Mouse (Mus musculus) frontal cortex, postnatal 25 days (tissue): ENCODE measurements around the gene Abce1.
"Not testable (repeated sequence)": the region's sequence is repeated elsewhere in the genome, so short reads cannot be mapped to it uniquely, and the experiment has no call there.

Experiments used
- DNase-seq, 2 experiments: peaks; one replicate each; pipeline ENCODE4 v3.0.0; 2022; ENCODE audit warnings: low spot score in 2 of 2

Abce1 gene

DNA sequence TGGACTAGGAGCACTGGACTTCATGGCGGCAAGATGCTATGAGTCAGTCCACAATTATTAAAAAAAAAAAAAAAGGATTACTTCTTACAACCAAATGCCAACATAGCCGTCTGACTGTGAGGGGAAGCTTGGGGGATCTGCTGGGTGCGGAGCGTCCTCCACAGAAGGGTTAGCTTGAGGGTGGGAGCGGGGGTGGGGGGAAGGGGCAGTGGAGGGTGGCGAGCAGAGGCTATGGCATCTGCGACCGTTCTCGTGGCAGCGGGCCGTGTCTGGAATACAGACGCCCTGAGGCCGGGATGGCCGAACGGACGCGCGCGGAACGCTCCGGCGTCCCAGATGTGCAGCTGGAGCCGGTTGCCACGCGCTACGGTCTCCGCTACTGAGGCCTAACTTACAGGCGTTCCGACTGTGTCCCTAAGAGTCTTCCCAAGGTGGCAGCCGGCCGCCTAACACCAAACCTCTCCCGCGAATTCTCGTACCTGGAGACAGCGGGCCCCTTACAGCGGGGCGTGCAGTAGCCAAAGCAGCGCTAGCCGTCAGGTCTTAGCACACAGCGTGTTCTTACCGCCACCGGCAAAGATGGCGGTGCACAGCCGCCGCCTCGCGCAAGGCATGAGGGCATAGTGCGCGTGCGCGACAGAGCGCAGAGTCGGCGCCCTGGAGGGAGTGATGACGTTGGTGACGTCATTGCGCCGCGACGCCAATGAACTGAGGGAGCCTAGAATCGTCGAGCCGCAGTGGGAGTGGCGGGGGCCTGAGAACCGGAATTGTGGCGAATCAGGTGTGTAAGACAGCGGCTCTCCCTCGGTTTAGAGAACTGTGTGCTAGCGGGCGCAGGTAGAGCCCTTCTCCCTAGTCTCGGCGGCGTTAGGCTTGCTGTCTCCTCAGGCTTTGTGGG, at the start of gene Abce1, which contains the start of gene Anapc10:
TSS of gene Abce1 (minus strand) at position 677 of the 898 bp plus-strand sequence.
TSS of gene Anapc10 (plus strand) at position 757 of the 898 bp plus-strand sequence.
- peak; percentile 95 to 98 for DNase-seq

DNA sequence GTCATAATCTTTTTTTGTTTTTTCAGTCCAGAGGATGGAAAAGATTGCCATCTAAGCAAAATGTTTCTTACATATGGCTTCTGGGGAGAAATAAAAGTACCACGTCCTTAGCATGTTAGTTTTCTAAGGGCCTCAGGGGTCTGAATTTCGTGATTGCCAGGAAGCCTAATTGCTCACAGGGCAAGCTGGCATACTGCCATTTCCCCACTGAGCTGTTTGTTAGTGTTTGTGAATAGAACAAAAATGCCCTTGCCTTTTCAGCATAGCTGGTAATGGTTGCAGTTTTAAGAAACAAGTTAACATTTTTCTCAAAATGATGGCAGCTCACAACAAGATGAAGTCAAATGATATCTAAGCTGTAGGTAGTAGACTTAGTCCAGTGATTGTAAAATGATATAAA, 38.8 kb upstream of the Abce1 start:
- no peak for DNase-seq

DNA sequence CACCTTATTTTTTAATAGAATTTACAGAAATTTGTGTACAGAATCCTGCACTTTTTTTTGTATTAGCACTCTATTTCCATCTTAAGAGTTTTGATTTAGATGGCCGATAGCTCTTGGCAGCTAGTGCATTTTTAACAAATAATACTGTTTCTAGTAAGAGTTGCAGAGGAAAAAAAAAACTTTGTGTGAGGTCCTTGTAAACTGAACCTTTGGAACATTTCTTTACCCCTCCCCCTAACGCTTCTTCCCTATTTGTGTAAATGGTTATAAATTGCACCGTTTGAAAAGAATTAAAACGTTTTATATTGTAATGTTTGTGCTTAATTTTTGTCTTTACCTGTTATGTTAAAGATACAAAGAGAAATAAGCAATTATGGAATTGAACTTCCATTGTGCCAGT, 37.1 kb upstream of the Abce1 start:
- no peak for DNase-seq

DNA sequence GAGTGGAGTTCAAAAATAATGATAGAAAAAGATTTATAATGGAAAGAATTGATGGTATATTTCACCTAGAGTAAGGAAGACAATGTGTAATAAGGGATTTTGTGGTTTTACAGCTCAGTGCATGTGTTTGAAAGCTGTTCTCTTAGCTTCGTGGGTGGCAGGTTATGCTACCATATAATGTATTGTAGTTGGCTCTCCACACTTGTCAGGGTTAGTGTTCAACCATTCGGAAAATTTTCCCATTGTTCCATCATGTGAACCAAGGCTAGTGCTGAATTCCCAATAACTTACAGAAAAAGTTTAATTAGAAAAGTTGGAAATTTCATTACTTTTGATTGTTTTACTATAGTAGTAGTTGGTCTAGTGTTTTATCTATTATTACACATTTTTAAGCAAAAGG, 36.6 kb upstream of the Abce1 start:
- DNase-seq: no peak

DNA sequence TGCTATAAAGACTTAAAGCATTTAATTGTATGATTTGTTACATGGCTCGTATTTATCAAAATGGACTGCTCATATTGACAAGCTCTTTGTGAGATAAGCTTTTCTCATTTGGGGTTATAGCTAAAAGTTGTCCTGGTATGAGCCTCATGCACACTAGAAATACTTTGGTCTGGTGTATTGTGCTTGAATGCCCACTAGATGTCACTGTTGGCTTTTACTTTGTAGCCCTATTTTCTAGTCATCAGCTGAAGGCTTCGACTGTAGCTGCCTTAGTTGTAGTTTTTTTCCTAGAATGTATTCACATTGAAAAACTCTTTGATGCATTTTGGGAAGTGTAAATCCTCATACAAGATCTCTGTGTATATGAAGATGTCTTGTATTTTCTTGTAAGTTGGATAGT, 22.8 kb upstream of the Abce1 start:
- no peak for DNase-seq

DNA sequence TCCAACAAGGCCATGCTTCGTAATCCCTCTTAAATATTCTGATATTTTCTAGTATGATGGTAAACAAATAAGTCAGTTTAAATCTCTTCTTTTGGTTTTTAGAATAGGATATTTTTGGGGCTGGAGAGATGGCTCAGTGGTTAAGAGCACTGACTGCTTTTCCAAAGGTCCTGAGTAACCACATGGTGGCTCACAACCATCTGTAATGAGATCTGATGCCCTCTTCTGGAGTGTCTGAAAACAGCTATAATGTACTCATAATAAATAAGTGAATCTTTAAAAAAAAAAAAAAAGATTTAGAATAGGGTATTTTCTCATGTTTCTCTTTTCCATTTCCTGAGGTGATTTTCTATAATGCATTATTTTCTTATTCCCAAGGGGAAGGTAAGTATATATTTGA, 16.4 kb upstream of the Abce1 start:
- DNase-seq: no peak

DNA sequence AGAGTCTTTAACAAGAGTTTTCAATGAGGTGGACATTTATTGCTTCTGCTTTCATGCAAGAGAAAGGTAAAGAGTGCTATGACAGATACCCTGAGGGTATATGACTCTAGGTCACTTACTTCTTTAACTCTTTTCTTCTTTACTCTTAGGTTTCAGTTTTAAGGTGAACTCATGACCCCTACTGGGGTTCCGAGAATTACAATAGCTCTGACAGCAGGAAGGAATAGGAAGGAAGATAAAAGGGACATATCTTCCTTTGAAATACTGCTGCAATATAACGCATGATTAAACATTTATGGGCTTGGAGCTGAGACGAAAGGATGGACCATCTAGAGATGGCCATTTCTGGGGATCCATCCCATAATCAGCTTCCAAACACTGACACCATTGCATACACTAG, 13.0 kb upstream of the Abce1 start:
- DNase-seq: no peak

DNA sequence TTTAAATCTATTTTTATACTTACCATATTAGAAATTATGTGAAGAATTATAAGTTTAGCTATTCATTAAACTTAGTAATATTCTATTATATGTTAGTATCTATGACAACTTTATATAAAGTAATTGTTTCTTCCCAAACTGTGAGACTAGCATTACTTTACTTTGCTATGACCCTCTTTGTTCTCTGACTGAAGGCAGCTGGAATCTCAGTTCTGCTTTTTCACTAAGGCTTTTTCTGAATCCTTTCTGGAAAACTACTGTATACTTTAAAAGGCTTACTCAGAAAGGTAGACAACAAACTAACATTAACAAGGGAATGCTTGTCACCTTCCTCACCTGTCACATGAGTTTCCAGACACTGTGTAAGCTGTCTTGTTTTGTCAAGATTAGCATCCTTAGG, 11.8 kb upstream of the Abce1 start:
- DNase-seq: no peak

DNA sequence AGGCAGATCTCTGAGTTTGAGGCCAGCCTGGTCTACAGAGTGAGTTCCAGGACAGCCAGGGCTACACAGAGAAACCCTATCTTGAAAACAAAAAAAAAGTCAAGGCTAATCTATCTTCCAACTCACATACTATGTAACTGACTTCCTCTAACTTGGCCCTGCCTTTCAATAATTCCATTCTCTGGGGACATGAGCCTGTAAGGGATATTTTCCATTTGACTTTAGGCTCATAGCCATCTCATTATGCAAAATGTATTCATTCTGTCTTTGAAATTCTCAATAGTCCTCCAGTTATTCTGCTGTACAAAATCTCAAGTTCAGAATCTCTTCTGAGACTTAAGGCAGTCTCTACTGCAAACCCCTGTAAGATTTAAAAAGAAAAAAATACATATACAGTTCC, 10.0 kb upstream of the Abce1 start:
- no peak for DNase-seq

DNA sequence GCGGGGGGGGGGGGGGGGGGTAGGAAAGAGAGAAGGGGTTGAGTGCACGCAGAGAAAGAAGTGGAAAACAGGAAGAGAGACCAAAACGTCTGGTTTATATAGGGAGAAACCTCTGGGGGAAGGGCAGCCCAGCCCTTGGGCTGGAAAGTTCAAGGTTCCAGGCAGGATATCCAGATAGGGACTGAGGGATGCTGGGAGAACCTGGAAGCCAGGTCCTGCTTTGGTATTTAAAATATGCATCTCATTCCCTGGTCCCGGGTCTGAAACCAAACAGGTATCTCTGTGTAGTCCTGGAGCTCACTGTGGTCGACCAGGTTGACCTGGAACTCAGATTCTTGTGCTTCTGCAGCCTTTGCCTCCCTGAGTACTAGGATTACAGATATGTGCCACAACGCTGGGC, 1.1 kb upstream of the Abce1 start:
- no peak for DNase-seq

DNA sequence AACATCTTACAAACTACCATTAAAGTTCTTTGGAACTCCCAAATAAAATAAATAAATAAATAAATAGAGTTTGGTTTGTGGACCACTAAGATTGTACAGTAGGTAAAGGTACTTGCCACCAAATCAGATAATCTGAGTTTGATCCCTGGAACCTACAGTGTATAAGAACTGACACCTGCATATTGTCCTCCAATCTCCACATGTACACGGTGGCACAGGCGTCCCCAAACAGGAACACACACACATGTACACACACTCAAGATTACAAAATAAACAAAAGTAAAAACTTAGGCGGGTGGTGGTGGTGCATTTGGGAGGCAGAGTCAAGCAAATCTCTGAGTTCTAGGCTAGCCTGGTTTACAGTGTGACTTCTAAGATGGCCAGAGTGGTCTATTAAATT, 4.9 kb downstream of the Abce1 start:
- no peak for DNase-seq

DNA sequence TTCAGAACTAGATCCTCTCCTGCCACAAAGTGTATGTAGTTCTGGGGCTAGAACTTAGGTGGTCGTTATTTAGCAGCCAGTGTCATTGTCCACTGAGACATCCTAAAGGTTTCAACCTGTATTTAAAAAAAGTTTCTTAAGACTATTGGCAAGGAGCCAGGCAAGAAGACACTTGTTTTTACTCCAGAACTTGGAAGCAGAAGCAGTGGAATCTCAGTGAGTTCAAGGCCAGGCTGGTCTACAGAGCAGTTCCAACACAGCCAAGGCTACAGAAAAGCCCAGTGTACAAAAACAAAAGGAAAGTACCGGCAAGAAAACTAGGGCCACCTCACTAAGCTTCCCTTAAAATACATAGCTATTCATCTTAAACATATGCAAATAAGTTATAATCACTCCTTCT, 19.0 kb downstream of the Abce1 start:
- no peak for DNase-seq

DNA sequence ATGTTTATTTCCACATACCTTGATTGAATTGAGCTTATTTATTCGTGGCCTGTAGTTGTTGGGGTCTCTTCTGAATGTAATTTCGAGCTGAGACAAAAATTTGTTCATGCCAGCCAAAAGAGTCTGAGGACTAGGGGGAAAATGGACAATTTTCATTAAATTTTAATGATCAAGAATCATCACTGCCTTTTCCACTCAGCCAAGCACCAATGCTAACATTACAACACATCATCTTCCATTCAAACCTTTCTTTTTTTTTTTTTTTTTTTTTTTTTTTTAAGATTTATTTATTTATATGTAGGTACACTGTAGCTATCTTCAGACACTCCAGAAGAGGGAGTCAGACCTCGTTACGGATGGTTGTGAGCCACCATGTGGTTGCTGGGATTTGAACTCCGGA, 25.6 kb downstream of the Abce1 start:
- DNase-seq: not testable (repeated sequence)

DNA sequence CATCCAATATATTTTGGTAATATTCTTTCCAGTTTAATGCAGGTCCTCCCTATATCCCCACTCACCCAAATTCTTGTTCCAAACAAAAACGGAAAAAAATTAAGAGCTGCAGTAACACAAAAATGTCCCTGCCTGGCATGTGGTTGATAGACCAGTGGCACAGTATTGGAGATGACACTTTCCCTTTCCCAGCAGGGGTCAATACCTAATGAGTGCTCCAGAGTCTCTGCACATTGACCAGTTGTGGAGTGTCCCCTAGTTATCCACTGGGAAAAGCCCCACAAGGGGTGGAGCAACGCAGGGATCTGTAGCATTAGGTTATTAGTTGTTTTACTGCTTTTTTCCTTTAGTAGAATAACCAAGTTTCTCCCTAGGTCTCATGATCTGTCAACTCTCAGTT, 30.6 kb downstream of the Abce1 start:
- no peak for DNase-seq

DNA sequence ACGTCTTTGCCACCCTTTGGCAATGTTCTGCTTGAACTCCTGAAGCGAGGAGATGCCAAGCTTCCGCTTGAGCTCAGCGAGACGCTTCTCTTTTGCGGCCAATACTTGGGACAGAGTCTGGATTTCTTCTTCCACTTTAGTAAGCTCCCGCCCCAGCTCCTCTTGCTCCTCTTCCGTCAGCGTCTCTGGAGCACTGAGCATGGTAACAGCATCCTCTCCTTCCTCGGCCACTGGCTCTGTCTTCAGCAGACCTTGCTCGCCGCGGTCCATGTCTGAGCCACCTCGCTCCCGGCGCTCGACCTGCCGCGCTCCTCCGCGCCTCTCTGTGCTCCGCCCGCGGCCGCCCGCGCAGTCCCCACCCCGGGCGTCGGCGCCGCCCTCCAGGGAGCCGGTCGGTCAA, 31.0 kb downstream of the Abce1 start:
- no peak for DNase-seq

DNA sequence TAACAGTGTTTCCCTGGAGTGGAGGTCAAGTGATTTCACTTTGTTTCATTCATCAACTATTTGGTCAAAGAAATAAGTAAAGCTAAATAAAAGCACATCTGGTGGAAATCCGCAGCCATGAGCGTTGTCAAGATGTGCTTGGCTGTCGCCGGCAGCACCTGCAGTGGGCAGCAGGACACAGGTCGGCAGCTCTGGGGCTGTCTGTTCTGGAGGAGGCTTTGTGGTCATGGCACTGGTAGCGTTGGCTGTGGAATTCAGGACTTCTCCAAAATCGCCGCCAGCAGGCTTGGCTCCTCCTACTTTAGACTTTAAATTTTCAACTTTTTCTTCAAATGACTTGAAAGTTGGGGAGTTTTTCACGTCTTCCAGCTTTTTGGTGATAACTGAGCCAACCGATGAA, 31.5 kb downstream of the Abce1 start:
- not testable (repeated sequence) for DNase-seq

DNA sequence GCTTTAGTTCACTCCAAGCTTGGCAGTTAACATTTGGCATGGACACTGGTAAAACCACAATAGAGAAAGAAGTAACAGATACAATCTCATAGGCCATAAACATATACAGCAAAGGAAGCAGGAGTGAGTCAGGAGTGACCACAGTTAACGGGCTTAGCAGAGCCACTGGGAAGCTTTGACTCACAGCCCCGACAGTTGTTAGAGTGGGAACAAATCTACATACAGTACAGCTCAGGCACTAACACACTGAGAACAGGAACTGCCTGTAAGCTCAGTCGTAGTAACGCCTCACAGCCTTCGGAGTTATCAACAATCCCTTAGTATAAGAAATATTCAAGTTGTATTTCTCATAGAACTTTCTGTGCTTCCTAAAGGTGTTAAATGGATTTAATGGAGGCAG, 32.5 kb downstream of the Abce1 start:
- DNase-seq: no peak

DNA sequence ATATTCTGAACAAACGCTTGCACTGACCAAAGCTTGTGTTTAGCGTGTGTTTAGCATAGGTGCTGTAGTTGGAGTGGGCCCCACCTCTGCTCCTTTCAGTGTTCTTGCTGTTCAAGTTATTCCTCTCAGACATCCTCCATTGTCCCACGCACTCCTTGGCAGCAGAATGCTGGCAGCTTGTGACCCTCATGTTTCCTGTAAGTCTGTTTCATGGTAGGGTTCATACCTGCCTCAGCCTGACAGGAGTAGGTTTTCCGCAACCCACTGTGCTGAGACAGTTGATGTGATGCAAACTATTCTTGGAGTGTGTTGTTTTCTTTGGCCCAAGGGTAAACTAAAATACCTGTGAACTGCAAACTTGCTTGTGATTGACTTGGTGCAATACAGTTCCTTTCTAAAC, 35.1 kb downstream of the Abce1 start:
- no peak for DNase-seq

DNA sequence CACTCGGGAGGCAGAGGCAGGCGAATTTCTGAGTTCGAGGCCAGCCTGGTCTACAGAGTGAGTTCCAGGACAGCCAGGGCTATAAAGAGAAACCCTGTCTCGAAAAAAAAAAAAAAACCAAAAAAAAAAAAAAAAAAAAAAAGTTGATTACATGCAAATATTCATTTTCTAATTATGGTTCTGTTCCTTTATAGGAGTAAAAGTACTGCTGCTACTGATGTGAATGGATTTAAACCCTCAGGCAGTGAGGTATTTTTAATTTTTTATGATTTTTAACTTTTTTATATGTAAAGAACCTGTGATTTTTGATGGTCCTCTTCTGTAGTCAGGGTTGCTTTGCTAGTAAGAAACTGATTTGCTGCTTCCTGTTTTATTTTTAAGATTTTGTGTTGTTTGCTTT, 52.8 kb downstream of the Abce1 start:
- DNase-seq: not testable (repeated sequence)

DNA sequence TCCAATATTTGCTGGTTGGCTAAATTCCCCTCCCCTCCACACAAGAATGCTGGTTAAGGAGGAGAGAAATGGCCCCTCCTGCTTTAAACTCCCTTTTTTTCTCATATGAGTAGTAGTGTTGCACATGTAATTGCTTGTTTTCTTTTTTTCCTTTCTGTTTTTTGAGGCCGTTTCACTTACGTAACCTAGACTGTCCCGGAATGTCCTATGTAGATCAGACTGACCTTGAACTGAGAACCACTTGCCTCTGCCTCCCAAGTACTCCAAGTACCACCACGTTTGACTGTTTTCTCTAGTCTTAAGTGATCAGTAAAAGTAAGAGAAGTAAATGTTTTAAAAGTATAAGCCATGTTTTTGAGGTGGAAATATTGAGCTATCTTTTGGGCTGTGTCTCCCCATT, 57.8 kb downstream of the Abce1 start:
- DNase-seq: no peak

DNA sequence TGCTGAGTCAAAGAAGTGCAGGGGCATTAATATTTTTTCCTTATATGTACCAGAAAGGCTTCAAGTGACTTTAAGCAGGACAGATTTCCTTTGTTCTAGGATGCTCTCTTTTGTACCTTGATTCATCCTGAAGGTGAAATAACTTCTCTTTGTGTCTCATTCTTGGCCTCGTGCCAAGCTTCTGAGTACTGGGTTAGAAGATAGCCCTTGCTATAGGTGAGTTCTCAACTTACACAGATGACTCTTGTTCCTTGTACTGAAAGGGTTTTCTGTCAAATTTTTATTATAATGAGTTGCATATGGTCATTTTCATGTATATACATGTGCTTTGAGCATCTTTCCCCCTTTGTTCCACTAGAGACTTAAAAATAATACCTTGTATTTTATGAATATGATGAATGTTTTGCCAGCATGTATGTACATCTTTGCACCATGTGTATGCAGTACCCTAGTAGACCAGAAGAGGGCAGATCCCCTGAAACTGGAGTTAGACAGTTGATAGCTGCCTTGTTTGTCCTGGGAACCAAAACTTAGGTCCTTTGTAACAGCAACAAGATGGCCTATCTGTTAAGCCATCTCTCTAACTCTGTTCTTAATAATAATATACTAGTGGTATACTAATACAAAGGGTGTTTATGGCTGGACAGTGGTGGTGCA, 61.3 kb downstream of the Abce1 start:
- no peak for DNase-seq

DNA sequence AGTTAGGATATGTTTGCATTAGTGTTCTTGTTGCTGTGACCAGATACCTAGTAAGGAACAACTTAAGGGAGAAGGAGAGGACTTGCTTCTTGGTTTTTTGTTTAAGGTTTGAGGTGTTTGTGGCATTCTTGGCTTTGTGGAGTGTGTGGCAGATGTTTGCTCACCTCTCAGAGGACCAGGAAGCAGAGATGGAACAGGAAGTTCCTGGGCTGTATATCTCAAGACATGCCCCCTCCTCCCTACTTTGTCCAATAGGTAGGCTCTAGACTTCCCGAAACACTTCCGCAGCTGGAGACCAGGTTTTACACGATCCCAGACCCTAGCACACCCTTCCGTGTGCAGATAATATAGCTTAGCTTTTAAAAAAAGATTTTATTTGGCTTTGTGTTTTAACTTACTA, 62.0 kb downstream of the Abce1 start:
- DNase-seq: no peak

DNA sequence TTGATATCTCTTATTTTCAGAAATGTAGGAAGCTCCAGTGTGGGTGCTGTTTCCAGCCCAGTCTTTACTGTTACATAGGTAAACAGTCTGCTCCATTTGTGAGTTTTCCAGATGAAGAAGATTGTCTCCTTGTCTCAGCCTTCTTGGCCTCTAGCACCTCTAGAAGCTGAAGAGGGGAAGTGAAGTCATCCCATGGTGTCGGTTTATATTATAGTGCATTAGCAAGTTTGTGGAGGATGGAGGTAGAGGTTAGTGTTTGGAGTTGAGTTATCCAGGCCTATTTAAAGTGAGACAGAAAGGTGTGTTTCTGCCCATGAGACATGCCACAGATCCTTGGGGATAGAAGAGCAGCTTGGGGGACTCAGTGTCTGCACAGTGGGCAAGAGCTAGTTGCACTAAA, 70.4 kb downstream of the Abce1 start:
- DNase-seq: no peak
